Mouse (Mus musculus): ENCODE measurements around the gene Pou2f1.

Pou2f1 gene

DNA sequence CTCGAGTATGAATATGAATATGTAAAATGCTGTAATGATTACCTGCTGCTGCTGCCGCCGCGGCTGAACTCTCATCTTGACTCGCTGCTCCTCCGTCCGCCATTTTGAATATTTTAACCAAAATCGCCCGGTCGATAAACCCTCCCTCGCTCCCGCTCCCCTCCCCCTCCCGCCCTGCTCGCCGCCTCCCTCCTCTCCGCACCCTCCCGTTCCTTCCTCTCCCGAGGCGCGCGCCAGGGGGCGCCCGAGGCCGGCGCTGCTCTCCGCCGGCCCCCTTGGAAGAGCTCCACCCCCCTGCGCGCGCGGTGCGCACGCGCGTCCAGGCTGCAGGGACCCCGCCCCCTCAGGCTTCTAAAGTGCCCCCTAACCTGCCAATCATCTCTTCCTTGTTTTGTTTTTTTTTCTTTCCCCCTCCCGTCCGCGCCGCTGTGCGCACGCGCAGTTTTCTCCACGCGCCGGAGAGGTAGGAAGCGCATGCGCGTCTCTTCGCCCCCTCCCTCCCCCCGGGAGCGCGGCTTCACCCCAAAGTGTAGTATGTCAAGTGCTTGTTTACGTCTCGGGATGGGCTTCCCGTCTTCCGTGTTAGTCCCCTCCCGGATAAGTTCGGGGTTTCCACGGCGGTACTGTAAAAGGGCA is at the start of gene Pou2f1:
Gene Pou2f1 (minus strand): TSS at position 159 of the 636 bp plus-strand sequence.
- DNase-seq (ENCODE audit: extremely low spot score, low read depth, low spot score), result peak; percentile 96

DNA sequence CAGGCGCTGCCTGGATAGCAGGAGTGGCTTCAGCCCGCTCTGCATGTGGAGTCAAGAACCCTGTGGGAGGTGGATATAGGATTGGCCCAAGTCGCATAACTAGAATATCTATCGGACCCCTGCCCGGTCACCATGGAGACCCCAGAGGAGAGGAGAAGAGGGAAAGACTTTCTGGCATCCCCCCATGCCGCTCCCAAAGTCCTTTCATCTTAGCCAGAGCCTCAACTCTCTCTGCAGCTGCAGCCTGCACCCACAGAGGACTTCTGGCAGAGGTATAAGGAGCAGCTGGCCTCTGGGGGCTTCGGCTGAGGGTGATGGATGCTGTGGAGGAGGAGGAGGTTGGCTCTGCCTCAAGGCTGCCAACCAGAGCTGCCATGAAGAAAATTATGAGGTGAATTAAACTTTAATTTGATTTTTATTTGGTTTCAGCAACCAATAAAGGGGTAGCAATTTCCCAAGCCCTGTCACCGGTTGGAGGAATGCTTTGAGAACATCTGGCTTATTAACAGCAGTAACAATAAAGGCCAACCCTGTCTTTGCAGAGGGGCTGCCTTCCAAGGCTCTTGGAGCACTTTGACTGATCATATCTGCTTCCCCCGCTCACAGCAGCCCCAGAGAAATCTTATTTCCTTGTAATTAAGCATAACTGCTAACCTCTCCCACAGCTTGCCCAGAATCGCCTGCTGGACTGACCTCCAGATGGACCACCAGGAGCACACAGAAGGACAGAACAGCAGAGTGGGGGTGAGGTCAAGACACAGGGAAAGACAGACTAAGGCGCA is 46.8 kb upstream of the Pou2f1 start:
- DNase-seq (ENCODE audit: extremely low spot score, low read depth, low spot score), result no peak

DNA sequence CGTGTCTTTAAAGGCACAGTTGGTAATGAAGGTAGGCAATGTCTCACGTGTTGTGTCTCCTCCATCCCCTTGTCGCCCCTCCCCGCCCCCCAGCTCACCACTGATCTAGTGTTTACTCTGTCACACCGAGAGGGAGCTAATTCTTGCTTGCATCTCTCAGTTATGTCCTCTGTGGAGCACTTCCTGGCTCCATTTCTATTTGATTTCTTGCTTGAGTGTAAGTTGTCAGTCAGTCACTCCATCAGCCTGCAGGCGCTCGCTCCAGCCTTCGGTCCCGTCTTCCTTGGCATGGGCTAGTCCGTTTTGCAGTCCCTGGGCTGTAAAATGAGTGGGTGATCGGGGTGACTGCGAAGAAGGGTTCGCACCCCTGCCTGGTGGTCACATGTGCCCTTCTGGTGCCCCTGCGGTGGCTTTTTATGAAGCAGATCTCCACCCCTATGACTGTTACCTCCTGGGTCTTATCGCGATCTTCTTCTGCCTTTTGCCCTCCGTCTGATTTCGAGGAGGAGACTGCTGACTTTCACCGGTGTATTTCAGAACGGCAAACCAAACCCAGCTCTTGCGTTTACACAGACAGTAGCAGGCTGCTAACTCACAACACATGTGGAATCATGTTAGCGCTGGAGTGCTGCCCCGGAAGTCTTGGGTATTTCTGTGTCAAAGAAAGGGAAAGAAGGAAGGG is 45.9 kb upstream of the Pou2f1 start:
- DNase-seq (ENCODE audit: extremely low spot score, low read depth, low spot score), result no peak

DNA sequence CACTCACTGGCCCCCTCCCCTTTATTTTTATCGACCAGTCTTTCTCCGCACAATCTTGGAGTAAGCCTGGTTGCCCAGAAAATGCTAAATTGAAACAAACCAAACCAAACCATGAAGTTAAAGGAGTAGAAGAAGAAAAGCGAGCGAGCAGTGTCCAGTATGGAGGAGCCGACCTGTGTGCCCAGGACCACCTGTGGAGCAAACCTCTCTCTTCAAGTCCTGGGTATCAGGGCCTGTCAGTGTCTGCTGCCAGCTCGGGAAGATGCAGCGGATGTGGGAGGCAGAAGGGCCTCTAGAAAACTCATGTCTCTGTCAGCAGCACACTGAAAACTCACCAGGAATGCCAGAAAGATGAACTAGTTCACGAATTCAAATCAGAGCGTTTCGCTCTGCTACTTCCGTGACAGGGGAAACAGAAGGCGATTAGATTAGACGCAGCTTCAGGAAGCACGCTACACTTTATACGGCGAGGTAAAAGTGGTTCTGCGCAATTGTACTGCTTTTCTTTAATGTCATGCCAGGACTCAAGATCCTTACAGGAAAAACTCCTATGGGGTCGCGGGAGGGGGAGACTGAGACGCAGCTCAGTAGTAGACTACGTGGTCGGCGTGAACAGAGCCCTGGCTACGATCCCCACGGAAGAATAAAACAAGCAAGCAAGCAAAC is 45.2 kb upstream of the Pou2f1 start:
- no peak for DNase-seq (ENCODE audit: extremely low spot score, low read depth, low spot score)

DNA sequence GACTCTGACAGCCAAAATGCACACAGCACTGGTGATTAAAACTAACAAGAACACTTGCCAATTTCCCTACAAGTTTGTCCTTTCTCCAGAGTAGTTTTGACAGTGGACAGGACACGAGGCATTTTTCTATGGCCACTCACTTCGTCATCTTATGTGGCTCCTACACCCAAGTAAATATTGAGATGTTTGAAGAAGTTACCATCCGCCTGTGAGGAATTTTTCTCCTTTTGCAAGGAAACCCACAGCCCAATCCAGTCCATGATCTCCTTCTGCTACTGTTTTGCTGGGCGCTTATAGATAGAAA is 43.4 kb upstream of the Pou2f1 start:
- DNase-seq (ENCODE audit: extremely low spot score, low read depth, low spot score), result no peak

DNA sequence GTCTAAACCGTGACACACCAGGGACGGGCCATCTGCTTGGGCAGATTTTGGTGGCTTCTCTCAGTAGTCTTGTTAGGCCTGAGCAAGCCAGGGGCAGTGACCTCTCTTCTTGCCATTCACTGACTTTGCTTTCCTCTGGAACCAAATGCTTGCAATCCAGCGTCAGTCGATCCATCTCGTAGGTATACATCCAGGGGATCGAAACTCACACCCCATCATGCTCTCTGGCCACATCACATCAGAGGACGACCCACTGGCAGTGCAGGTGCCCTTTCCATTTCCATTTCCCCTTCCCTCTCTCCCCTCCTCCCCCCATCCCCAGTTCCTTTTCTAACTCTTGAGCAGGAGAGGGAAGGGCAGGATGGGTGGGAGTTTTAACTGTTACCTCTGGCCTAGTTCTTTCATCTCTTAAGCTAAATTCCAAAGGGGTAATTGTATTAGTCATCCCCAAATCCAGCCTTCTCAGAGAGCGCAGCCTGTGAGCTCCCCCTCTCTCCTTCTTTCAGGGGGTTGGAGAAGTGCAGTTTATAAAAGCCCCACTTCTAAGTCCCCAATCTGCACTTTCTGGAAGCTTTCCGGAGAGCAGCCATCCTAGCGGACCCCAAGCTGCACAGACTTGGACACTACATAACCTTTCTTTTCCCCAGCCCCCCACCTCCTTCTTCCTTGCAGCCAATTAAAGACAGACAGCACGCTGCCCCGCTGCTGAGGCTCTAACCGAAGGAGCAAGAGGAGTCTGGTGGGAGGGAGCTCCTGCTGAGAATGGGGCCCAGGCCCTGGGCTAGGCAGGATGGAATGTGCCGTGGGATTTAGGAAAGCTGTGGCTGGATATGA is 42.8 kb upstream of the Pou2f1 start:
- no peak for DNase-seq (ENCODE audit: extremely low spot score, low read depth, low spot score)

DNA sequence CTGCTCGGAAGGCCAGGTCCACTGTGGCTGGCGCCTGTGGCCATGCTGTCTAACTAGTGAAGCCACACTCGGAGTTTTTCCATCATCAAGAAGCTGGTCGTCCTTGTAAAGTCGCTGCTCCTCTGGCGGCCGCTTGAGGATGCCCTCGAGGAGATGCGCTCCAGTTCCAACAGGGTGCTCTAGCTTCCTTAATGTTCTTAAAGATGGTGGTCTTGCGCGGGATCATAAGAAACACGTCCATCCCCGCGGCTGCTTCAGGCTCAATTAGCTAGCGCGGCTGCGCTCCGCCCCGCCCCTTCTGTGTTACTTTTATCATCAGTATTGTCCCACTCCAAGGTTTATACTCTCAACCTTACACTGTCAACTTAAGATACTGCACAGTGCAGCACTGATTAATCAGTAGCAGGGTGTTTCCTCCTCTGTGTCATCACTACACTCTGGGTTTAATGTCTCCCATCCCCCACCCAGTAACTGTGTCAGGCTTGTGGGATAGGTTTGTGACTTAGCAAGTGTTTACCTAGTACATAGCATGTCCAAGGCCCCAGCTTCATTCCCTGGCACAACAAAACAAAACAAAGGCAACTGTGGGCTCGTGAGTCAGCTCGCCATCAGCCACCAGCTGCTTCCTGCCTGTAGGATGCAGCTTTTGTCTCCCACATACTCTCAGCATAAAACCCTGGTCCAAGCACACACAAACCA is 41.1 kb upstream of the Pou2f1 start:
- no peak for DNase-seq (ENCODE audit: extremely low spot score, low read depth, low spot score)

DNA sequence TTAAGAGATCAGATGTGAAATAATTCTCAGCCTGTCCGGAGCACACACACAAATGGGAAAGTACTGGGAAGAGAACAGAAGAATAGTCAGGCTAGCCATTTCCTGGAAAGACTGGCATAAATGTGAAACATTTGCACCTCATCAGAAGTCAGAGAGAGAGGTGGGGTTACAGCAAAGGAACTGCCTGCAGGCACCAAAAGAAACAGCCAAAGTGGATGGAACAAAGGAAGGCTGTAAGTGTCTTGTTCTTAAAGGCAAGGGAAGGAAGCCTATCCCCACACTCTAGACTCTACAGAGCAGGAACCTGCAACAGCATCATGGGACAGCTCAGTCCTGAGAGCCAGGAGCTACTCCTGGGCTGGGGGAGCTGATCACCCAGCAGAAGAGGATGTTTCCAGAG is 39.0 kb upstream of the Pou2f1 start:
- DNase-seq (ENCODE audit: extremely low spot score, low read depth, low spot score), result no peak

DNA sequence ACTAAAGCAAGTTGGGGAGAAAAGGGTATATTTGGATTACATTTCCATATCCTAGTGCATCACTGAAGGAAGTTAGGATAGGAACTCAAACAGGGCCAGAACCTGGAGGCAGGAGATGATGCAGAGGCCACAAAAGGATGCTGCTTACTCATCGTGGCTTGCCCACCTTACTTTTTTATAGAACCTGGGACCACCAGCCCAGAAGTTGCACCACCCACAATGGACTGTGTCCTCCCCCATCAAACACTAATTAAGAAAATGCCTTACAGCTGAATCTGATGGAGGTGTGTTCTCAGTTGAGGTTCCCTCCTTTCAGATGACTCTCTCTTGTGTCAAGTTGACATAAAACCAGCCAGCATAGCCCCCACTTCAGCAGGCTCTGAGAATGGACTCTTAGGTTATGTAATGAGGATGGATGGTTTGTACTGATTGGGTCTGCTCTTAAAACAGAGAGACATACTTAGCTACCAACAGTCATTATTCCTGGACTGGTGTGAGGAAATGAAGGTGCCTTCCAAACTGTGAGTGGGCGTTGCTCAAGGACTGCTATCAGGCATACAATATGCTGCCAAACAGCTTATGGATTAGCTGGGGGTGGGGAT is 36.4 kb upstream of the Pou2f1 start:
- no peak for DNase-seq (ENCODE audit: extremely low spot score, low read depth, low spot score)

DNA sequence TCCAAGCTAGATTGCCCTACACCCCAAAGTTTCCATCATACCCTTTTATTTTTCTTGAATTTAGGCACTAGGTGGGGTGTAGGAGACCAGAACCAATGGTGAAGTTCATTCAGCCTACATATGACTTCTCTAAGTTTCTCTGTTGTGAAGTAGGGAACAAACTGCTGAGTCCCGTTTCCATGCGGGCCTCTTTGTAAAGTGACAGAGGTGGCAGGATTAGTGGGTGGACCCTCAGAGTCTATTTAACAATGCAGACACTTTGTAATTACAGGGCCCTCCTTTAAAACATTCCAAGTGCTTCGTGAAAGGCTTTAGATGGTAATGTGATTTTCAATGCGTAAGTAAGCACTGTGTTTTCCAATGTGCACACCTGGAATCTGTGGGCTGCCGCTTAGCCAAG is 32.6 kb upstream of the Pou2f1 start:
- DNase-seq (ENCODE audit: extremely low spot score, low read depth, low spot score), result no peak

DNA sequence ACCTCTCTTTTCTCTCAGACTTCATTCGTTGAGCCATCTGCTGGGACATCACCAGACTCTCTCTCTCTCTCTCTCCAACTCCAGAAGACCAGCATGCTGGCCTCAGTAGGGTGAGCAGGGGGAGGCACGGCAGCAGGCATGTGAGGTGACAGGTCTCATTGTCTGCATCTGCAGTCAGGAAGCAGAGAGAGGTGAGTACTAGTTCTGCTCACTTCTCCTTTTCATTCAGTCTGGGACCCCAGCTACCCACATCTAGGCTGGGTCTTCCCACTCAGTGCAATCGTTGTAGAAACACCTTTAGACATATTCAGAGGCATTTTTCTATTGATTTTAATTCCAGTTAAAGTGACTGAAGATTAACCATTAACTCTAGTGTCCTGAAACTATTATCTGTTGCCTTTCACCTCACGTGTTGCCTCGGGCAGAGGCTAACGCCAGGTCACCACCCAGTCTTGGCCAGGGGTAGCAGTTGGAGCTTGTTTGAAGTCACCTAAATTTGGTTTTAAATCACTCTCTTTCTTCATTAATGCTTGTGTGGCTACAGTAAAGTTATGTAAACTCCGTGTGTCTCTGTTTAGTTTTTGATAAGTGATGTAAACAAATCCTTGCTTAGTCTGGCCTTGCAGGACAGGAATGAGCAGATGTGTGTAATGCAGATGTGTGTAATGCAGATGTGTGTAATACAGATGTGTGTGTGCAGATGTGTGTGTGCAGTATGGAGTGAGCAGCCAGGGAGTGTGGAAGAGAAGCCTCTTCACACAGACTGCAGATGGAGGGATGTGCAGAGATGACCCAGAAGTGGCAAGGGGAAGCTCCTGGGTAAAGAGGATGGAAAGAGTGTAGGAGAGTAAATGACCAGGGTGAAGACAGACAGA is 29.4 kb upstream of the Pou2f1 start:
- DNase-seq (ENCODE audit: extremely low spot score, low read depth, low spot score), result no peak

DNA sequence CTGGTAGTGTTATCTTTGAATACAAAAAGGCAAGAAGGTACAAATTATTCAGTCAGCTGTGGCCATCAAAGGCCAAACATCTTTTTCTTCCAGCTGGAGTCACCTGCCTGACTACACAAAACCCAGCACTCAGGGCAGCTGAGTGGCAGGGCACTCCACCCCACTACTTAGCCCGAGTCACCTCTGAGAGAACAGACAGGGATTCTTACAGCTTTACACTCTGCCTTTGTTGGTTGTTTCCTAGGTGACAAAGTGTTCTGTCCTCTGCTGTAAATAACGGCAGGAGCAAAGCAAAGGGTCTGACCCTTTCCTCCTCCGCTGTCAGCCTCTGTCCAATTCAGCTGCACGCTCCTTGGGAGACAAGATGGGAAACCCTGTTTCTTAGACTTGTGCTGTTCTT is 21.5 kb upstream of the Pou2f1 start:
- no peak for DNase-seq (ENCODE audit: extremely low spot score, low read depth, low spot score)

DNA sequence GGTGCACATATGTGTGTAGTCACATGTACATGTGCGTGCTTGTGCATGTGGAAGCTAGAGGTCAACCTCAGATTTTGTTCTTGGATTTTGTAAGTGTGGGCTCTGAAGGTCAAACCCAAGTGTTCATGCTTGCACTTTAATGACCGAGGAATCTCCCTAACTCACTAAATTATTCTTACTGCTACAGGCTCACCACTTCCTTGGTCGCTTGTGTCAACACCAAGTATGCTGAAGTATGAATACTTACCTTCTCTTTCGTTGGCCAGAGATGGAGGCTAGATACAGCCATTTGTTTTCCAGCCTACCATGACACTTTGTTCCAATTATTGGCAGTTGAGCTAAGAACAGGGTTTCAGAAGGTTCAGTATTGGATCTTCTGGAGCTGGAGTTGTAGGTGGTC is 14.7 kb upstream of the Pou2f1 start:
- no peak for DNase-seq (ENCODE audit: extremely low spot score, low read depth, low spot score)

DNA sequence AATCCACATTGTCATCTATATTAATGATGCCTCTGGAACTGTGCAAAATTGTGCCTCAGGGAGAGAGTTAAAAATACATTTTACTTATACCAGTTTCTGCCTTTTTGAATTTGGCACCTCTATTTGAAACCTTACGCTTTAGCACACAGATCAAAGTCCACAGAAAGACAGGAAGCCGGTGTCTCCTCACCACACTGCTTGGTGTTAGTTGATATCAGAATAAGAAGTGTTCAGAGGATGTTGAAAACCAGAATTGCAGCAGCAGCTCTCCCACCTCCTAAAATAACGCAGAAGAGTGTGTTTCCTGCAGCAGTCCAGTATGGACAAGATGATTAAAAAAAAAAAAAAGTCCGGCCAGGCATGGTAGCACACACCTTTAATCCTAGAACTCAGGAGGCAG is 13.8 kb upstream of the Pou2f1 start:
- DNase-seq (ENCODE audit: extremely low spot score, low read depth, low spot score), result no peak

DNA sequence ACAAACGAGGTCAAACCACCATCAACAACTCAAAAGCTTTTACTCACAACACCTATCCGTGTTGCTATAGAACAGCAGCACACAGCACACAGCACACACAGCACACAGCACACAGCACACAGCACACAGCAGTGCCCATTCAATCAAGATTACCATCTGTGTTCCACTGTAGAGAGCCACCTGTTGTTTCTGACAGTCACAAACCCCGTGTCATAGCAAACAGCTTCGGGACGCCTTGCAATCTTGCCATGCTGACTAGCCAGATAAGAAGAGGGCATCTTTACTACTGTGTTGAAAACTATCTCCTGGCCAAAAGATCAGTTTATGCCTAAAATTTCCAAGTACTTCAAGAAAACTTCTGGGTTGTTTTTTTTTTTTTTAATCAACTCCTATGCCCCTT is 12.1 kb upstream of the Pou2f1 start:
- DNase-seq (ENCODE audit: extremely low spot score, low read depth, low spot score), result no peak

DNA sequence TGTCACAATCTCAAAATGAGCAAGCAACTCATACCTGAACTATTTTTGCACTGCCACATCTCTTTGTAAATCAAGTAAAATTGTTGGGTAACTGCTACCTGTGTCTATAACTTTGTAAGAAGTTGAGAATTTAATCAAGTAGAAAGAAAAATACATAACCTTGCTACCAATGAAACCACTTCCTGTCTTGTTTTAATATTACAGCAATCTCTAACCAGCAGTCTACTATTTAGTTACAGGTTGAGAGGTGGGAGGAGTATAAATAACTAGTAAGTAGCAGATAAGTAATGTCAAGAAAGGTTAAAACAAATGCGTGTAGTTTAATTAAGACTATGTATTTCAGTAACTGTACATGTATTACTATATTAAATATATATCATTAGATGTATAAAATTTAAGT is 7.6 kb upstream of the Pou2f1 start:
- no peak for DNase-seq (ENCODE audit: extremely low spot score, low read depth, low spot score)

DNA sequence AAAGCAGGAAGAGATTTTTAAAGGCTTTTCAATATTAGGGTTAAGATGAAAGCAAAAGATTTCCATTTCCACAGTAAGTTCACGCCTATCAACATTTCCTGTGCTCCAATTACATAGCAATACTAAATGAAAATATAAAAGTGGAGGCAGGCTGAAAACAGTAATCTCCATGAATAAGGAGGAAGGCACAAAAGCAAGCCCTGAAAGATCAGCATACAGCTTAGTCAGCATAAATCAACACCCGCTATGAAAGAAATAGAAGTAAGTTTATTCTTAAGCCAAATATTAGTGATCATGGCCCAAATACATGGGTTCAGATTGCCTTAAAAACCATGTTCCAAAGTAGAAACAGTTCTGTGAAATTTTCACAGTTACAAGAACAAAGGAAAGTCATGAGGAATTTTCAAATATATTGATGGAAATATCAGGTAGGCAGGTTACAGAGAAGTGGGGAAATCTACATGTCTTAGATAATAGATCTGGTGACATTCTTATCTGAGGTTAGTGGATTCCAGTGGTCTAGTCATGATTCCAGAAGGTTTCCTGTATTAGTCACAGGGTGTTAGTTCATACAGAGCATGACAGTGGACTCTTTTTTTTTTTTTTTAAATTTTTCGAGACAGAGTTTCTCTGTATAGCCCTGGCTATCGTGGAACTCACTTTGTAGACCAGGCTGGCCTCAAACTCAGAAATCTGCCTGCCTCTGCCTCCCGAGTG is 6.3 kb upstream of the Pou2f1 start:
- no peak for DNase-seq (ENCODE audit: extremely low spot score, low read depth, low spot score)

DNA sequence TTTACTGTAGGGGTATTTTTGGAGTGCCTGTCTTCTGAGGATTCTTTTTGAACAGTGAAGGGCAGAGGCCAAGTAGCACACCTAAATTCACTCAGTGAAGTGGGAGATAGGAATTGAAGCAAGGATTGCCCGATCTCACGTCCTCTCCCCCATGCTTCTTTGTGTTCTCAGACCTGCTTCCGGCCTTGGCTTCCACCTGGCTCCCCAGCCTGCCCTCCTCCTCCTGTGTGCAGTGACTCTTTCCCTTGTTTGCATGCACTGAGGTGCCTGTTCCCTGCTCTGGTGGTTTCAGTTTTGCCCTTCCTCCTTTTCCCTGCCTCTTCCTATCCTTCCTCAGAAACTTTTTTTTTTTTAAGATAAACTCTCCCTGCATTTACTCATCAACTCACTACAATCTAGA is 4.5 kb upstream of the Pou2f1 start:
- DNase-seq (ENCODE audit: extremely low spot score, low read depth, low spot score), result no peak
